Mouse (Mus musculus) megakaryocyte, embryonic 14.5 days (primary cell): ENCODE data around the gene Adamts2.

ENCODE experiments used
- FLI1 ChIP-seq: IDR thresholded peaks from 2 replicates; pipeline ENCODE4 v1.6.1; 2012; ENCODE audit warnings: low read length, inconsistent platforms, mixed read lengths
- GATA1 ChIP-seq: IDR thresholded peaks from 3 replicates; pipeline ENCODE4 v1.6.1; 2012; ENCODE audit warnings: mixed read lengths, low read length, inconsistent platforms, borderline replicate concordance

DNA sequence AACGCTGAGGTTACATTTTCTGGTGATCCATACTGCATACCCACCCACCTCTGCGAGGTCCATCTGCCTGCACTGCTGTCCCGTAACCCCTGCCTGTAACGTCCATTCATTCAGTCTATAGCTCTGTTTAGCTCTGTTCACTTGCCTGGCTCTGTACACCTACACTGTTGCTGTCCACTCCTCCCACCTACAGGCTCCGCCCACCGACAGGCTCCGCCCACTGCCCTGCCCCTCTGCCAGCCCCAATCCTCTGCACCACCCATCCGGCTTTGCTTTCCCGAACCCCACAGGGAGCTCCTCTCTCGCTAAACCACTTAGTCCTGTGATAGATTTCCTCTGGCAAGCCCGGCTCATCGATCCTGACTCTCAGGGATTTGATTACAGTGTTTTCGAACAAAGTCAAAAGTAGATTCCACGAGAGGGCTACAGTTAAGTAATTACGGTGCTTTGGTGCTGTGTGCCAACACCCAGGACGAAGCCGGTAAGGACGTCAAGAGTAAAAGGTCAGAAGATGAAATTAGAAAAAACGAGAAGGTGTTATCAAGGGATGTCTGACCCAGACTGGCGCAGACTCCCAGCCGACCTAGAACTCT lies 111.8 kb downstream of the Adamts2 start:
- no peak for TF ChIP-seq GATA1
- TF ChIP-seq FLI1: no peak
